In the genomic region with DNA sequence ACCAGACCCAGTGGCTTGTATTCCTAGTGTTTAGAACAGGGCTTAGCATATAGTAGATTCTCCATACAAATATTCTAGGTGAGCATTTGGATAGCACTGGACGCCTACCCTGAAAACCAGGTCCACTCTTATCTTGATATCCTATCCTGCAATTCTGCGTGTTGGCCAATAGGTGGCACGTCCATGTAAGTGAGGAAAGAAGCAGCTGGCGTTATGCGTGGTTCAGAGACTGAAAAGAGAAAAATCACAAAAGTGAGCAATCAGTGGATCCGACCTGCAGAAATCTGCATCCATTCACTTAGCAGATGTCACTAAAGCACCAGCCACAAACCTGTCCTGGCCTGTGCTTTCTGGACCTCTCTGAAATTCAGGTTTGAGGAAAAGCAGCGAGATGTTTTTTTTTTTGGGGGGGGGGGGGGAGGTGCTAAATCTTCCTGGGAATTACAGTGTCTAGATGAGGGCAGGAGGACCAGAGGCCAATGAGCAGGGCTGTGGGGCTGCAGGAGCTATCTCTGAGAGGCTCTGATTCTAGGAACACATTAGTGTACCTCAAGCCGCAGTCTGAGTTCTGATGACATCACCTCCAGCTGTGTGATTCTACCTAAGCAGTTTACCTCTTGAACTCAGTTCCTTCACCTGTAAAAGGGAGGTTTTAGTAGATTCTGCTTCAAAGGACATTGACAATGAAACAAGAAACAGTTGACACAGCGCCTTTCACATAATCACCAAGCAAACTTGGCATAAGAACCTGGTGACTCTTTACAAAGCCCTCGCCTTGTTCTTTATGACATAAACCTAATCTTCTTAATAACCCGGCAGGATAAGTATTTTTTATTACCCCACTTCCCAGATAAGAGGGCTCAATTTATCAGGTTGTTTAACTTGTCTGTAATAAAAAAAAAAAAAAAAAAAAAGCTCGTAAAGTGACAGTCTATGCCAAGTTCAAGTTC, we compare ENCODE assay signal across 9 mouse cellular contexts.
DNase-seq lines count a peak whose midpoint lies in the region.
"Had no signal": no experiment of that assay in that cellular context is flagged by ENCODE, and none has a peak within 500 bp of the region (broad histone marks: within the 10 kb centered on the region; RNA-seq: fewer than 3 reads in every experiment).

No protein-coding gene starts in this region.

- H3K27me3 ChIP-seq in heart, embryonic 10.5 days (ENCODE audit: insufficient read depth, poor library complexity, severe bottlenecking): peaks cover 19% of the 10 kb centered on the region; the same call in 1 of the 2 replicates
- no peaks in the 10 kb centered on the region for H3K27me3 ChIP-seq in midbrain, embryonic 10.5 days (ENCODE audit: low read depth, poor library complexity, severe bottlenecking)

- WGBS in heart, embryonic 10.5 days: 38% methylated on average over 12 of the region's 12 CpGs
- WGBS in midbrain, embryonic 10.5 days: 44% methylated on average over 12 of the region's 12 CpGs

- DNase-seq in gastrocnemius, adult 18-20 months (ENCODE audit: low spot score): peak; percentile 35
- DNase-seq in gastrocnemius, adult 8-10 months (ENCODE audit: low spot score in 2 of 2): no peak
- DNase-seq in CD4-positive, CD25-positive, alpha-beta regulatory T cell, adult 2 months (ENCODE audit: low read depth, low spot score): peak; percentile 72
- DNase-seq in c-Kit-positive CD71-positive TER-119-negative erythroid progenitor cells, embryonic 14.5 days (ENCODE audit: low read depth): peak; percentile 19
- no peak for DNase-seq in heart, embryonic 10.5 days (ENCODE audit: low spot score)
- peak; percentile 54 for DNase-seq in kidney, adult 9 months
- peak; percentile 31 for DNase-seq in midbrain, embryonic 10.5 days (ENCODE audit: low spot score)
- DNase-seq in thymus, postnatal 25 days: peak; percentile 12

- H3K9me3 ChIP-seq in heart, embryonic 10.5 days: no peaks in the 10 kb centered on the region
- H3K9me3 ChIP-seq in midbrain, embryonic 10.5 days (replicated peaks): no peaks in the 10 kb centered on the region; the same call in 1 of the 2 replicates

- 0 out of 2 replicates have a peak overlapping the region, but pooled peaks have one; percentile 9 for H3K4me3 ChIP-seq in heart, embryonic 10.5 days
- peak overlapping the region; percentile 30 for H3K4me3 ChIP-seq in midbrain, embryonic 10.5 days
- H3K4me3 ChIP-seq: erythroblast, embryonic 14.5 days had no signal

- H3K27ac ChIP-seq in heart, embryonic 10.5 days: no peak overlapping the region
- H3K27ac ChIP-seq in midbrain, embryonic 10.5 days (replicated peaks): peak overlapping the region; percentile 64

- no peaks in the 10 kb centered on the region; the same call in 1 of the 2 replicates for H3K4me1 ChIP-seq in heart, embryonic 10.5 days
- H3K4me1 ChIP-seq in midbrain, embryonic 10.5 days: peaks cover 9% of the 10 kb centered on the region

- no peaks in the 10 kb centered on the region for H3K36me3 ChIP-seq in heart, embryonic 10.5 days
- H3K36me3 ChIP-seq in midbrain, embryonic 10.5 days: no peaks in the 10 kb centered on the region

Comparison
In these comparisons a context has a peak if more than half of its experiments do, and no peak if none do; other contexts are left out.
1. DNase-seq: peak in gastrocnemius, adult 18-20 months (single experiment), CD4-positive, CD25-positive, alpha-beta regulatory T cell, adult 2 months (single experiment), c-Kit-positive CD71-positive TER-119-negative erythroid progenitor cells, embryonic 14.5 days (single experiment), kidney, adult 9 months (single experiment), midbrain, embryonic 10.5 days (single experiment) and thymus, postnatal 25 days (single experiment); none in gastrocnemius, adult 8-10 months (0 of 2) and heart, embryonic 10.5 days (single experiment).